ENCODE assay signal across 34 mouse cellular contexts in the genomic region with DNA sequence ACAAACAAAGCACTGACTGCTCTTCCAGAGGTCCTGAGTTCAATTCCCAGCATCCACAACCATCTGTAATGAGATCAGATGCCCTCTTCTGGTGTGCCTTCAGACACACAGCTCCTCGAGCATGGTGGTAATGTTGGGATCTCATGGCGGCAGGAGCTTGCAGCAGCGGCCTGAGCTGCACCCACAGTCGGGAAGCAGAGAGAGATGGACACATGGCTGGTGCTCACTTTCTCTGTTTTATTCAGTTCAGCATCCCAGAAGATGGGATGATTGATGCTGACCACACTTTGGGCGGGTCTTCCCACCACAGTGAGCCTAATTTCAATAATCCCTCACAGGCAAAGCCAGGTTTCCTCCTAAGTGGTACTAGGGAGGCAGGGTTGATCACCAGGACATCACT.
"Had no signal": no experiment of that assay in that cellular context is flagged by ENCODE, and none has a peak within 500 bp of the region (broad histone marks: within the 10 kb centered on the region; RNA-seq: fewer than 3 reads in every experiment).

No protein-coding gene starts in this region.

- H3K27ac ChIP-seq: heart, embryonic 10.5 days; heart, embryonic 13.5 days; heart, embryonic 15.5 days; hindbrain, embryonic 10.5 days; hindbrain, embryonic 12.5 days; hindbrain, embryonic 13.5 days; hindbrain, embryonic 14.5 days; hindbrain, embryonic 15.5 days; hindbrain, postnatal 0 days; intestine, embryonic 15.5 days; kidney, embryonic 15.5 days; kidney, postnatal 0 days; layer of hippocampus, adult 2 months had no signal

- H3K36me3 ChIP-seq: heart, embryonic 10.5 days; heart, embryonic 13.5 days; heart, embryonic 15.5 days; hindbrain, embryonic 10.5 days; hindbrain, embryonic 12.5 days; hindbrain, embryonic 13.5 days; hindbrain, embryonic 15.5 days; intestine, embryonic 15.5 days; kidney, embryonic 15.5 days had no signal

- H3K9ac ChIP-seq: heart, embryonic 13.5 days; heart, embryonic 15.5 days; hindbrain, embryonic 12.5 days; hindbrain, embryonic 13.5 days; hindbrain, embryonic 14.5 days; hindbrain, embryonic 15.5 days; intestine, embryonic 15.5 days; kidney, embryonic 15.5 days had no signal

- H3K27me3 ChIP-seq: heart, embryonic 13.5 days; heart, embryonic 15.5 days; hindbrain, embryonic 12.5 days; hindbrain, embryonic 13.5 days; hindbrain, embryonic 15.5 days; intestine, embryonic 15.5 days; kidney, embryonic 15.5 days had no signal

- H3K4me3 ChIP-seq: heart, embryonic 10.5 days; heart, embryonic 13.5 days; heart, embryonic 15.5 days; hindbrain, embryonic 10.5 days; hindbrain, embryonic 12.5 days; hindbrain, embryonic 13.5 days; hindbrain, embryonic 15.5 days; intestine, embryonic 15.5 days; kidney, embryonic 15.5 days; layer of hippocampus, adult 2 months had no signal

- H3K4me2 ChIP-seq: heart, embryonic 11.5 days; heart, embryonic 13.5 days; heart, embryonic 15.5 days; hindbrain, embryonic 12.5 days; hindbrain, embryonic 13.5 days; hindbrain, embryonic 14.5 days; hindbrain, embryonic 15.5 days; intestine, embryonic 15.5 days; kidney, embryonic 15.5 days had no signal

- H3K9me3 ChIP-seq: heart, embryonic 10.5 days; heart, embryonic 13.5 days; heart, embryonic 15.5 days; hindbrain, embryonic 10.5 days; hindbrain, embryonic 12.5 days; hindbrain, embryonic 13.5 days; hindbrain, embryonic 15.5 days; intestine, embryonic 15.5 days; kidney, embryonic 15.5 days had no signal

- ATAC-seq: hindbrain, embryonic 16.5 days; hindbrain, postnatal 0 days; inflammation-experienced regulatory T-cells, adult 6 months; intestine, embryonic 15.5 days; intestine, embryonic 16.5 days; intestine, postnatal 0 days had no signal

- DNase-seq: heart, postnatal 10 days; heart, postnatal 14 days; heart, postnatal 36 days; heart, postnatal 4 days; kidney, adult 11 months; kidney, adult 18-20 months; kidney, adult 2 months; kidney, adult 8-10 months; kidney, adult 9 months; kidney, postnatal 10 days; kidney, postnatal 14 days; kidney, postnatal 25 days; kidney, postnatal 36 days; kidney, postnatal 4 days; layer of hippocampus, adult 9-11 months; layer of hippocampus, postnatal 36 days had no signal
